Mouse (Mus musculus) embryo, embryonic 11.5 days (tissue): Measurements from ENCODE around the gene Ptgdr2.

Experiments
- DNase-seq: peaks from one replicate; pipeline ENCODE4 v3.0.0-alpha.2; 2012; ENCODE audit warnings: low read depth, low spot score

The Ptgdr2 gene

GRCm38 (mm10) chr19:10930641-10931040 lies 6.3 kb upstream of the Ptgdr2 start:
- no peak for DNase-seq

- DNase-seq: no peak
Measured at GRCm38 (mm10) chr19:10935029-10935428, 1.9 kb upstream of the Ptgdr2 start.

GRCm38 (mm10) chr19:10936077-10936476 lies 883 bp upstream of the Ptgdr2 start:
- no peak for DNase-seq

- no peak for DNase-seq
Measured at GRCm38 (mm10) chr19:10938771-10939170, 1.8 kb downstream of the Ptgdr2 start.

GRCm38 (mm10) chr19:10940097-10940800 lies 3.3 kb downstream of the Ptgdr2 start:
- DNase-seq: peak; percentile 79

- no peak for DNase-seq
Measured at GRCm38 (mm10) chr19:10940801-10941457, 4.0 kb downstream of the Ptgdr2 start.

- DNase-seq: no peak
Measured at GRCm38 (mm10) chr19:10943955-10944354, 7.0 kb downstream of the Ptgdr2 start.

GRCm38 (mm10) chr19:10946506-10946905 lies 9.5 kb downstream of the Ptgdr2 start:
- DNase-seq: no peak

GRCm38 (mm10) chr19:10947219-10947618 lies 10.3 kb downstream of the Ptgdr2 start:
- no peak for DNase-seq

- no peak for DNase-seq
Measured at GRCm38 (mm10) chr19:10948416-10948815, 11.5 kb downstream of the Ptgdr2 start.

GRCm38 (mm10) chr19:10949112-10949511 lies 12.2 kb downstream of the Ptgdr2 start, which contains the start of gene Ccdc86:
Gene Ccdc86, minus strand, starts transcription at chr19:10949266.
- peak; percentile 99 for DNase-seq

- no peak for DNase-seq
Measured at GRCm38 (mm10) chr19:10949558-10949957, 12.6 kb downstream of the Ptgdr2 start.

GRCm38 (mm10) chr19:10952021-10952939 lies 15.3 kb downstream of the Ptgdr2 start:
- DNase-seq: no peak

GRCm38 (mm10) chr19:10959085-10959977 lies 22.4 kb downstream of the Ptgdr2 start:
- peak; percentile 70 for DNase-seq

GRCm38 (mm10) chr19:10959978-10960346 lies 23.0 kb downstream of the Ptgdr2 start:
- no peak for DNase-seq

GRCm38 (mm10) chr19:10965721-10966120 lies 28.8 kb downstream of the Ptgdr2 start:
- DNase-seq: no peak

GRCm38 (mm10) chr19:10968578-10968977 lies 31.6 kb downstream of the Ptgdr2 start:
- DNase-seq: no peak

GRCm38 (mm10) chr19:10970457-10970856 lies 33.5 kb downstream of the Ptgdr2 start:
- DNase-seq: no peak

GRCm38 (mm10) chr19:10972660-10973059 lies 35.7 kb downstream of the Ptgdr2 start:
- no peak for DNase-seq

GRCm38 (mm10) chr19:10973187-10973586 lies 36.2 kb downstream of the Ptgdr2 start:
- no peak for DNase-seq

- DNase-seq: no peak
Measured at GRCm38 (mm10) chr19:10974238-10974865, 37.4 kb downstream of the Ptgdr2 start, which contains the start of gene Ms4a10. Gene Ms4a10, minus strand, starts transcription at chr19:10974670.
